8 mouse cellular contexts compared by ENCODE assay signal in genomic region chr8:85080532-85081215, GRCm38 (mm10). TPM values are rescaled to one million over a fixed set of nuclear protein-coding genes. Genes with fewer than 3 reads are reported as not detected.
DNase-seq lines count a peak whose midpoint lies in the region.

Gene Wdr83os, plus strand, starts transcription at chr8:85080740.

- peaks cover 44% of the 10 kb centered on the region for H3K4me1 ChIP-seq in midbrain, embryonic 10.5 days

- peaks cover 41% of the 10 kb centered on the region for H3K36me3 ChIP-seq in midbrain, embryonic 10.5 days

- H3K27me3 ChIP-seq in midbrain, embryonic 10.5 days (ENCODE audit: low read depth, poor library complexity, severe bottlenecking): no peaks in the 10 kb centered on the region

- no peaks in the 10 kb centered on the region for H3K9me3 ChIP-seq in midbrain, embryonic 10.5 days (replicated peaks)

- DNase-seq in right cerebral cortex, adult 18-20 months: peak; percentile 45
- no peak for DNase-seq in right cerebral cortex, postnatal 36 days (ENCODE audit: low spot score in 2 of 2)
- peak; percentile 50 to 70 for DNase-seq in cerebellum, postnatal 36 days
- DNase-seq in gastrocnemius, postnatal 10 days: peak; percentile 54
- peak; percentile 93 for DNase-seq in induced T-regulatory cell, adult 2 months (ENCODE audit: low read depth)
- DNase-seq in left cerebral cortex, postnatal 4 days: peak; percentile 47
- peak; percentile 71 for DNase-seq in midbrain, embryonic 10.5 days (ENCODE audit: low spot score)
- peak; percentile 50 to 57 for DNase-seq in spleen, postnatal 36 days (ENCODE audit: low spot score in 2 of 2)

- intact Hi-C loops in left cerebral cortex, postnatal 4 days (cut with DNase I): loop anchor here (5.0 kb wide), 1 partner anchor 92 kb away; no protein-coding TSS in a partner anchor

- peak within 1 kb of the TSS; percentile 76 for H3K4me3 ChIP-seq in midbrain, embryonic 10.5 days

- WGBS in midbrain, embryonic 10.5 days: under 1% methylated on average over 30 of the region's 30 CpGs

- peak within 1 kb of the TSS; percentile 88 for H3K27ac ChIP-seq in midbrain, embryonic 10.5 days (replicated peaks)

RNA-seq across cellular contexts. Expression of gene Wdr83os, which starts in this region (rescaled TPM):
- total RNA-seq in gastrocnemius, postnatal 10 days (2021): 10 to 100 TPM; 41.1 to 48.0 TPM
- 10 to 100 TPM; 60.9 to 61.2 TPM for total RNA-seq in left cerebral cortex, postnatal 4 days (2021)
- polyA plus RNA-seq in midbrain, embryonic 10.5 days (2016; fragmentation: Nextera tagmentation; extraction: Ambion mirVana): 133 and 142 TPM in 2 replicates

Comparison
In these comparisons a context has a peak if more than half of its experiments do, and no peak if none do; other contexts are left out.
1. DNase-seq: peak in right cerebral cortex, adult 18-20 months (single experiment), cerebellum, postnatal 36 days (2 of 2), gastrocnemius, postnatal 10 days (single experiment), induced T-regulatory cell, adult 2 months (single experiment), left cerebral cortex, postnatal 4 days (single experiment), midbrain, embryonic 10.5 days (single experiment) and spleen, postnatal 36 days (2 of 2); none in right cerebral cortex, postnatal 36 days (0 of 2).